Mouse (Mus musculus): Measurements from ENCODE around the gene Wwtr1. TPM values are rescaled to one million over a fixed set of nuclear protein-coding genes. Genes with fewer than 3 reads are reported as not detected.

The Wwtr1 gene
- total RNA-seq, 2 experiments from 2014 or later: 22.4 to 31.7 TPM

- DNase-seq: peak; percentile 72
- no peak for TF ChIP-seq CTCF (IDR thresholded peaks at IDR 0.05)
- intact Hi-C loops (cut with DNase I): no loop called here
- Histone ChIP-seq H3K27ac (peak overlapping the region; percentile 78), H3K4me3 (peak overlapping the region; percentile 9; the same call in 1 of the 2 replicates)
Observed at GRCm38 (mm10) chr3:57504756-57505155, 71.0 kb downstream of the Wwtr1 start.

- H3K4me3 ChIP-seq: no peak overlapping the region
- H3K27ac ChIP-seq: peak overlapping the region; percentile 35; the same call in 1 of the 2 replicates
- TF ChIP-seq CTCF (IDR thresholded peaks at IDR 0.05): no peak
- DNase-seq: no peak
- intact Hi-C loops (cut with DNase I): no loop called here
Observed at GRCm38 (mm10) chr3:57501596-57502220, 74.0 kb downstream of the Wwtr1 start.

GRCm38 (mm10) chr3:57500846-57501245 lies 74.9 kb downstream of the Wwtr1 start:
- 0 out of 2 replicates have a peak overlapping the region, but pooled peaks have one; percentile 35 for H3K27ac ChIP-seq
- intact Hi-C loops (cut with DNase I): no loop called here
- DNase-seq: no peak
- TF ChIP-seq CTCF (IDR thresholded peaks at IDR 0.05): no peak
- H3K4me3 ChIP-seq: no peak overlapping the region

DNA sequence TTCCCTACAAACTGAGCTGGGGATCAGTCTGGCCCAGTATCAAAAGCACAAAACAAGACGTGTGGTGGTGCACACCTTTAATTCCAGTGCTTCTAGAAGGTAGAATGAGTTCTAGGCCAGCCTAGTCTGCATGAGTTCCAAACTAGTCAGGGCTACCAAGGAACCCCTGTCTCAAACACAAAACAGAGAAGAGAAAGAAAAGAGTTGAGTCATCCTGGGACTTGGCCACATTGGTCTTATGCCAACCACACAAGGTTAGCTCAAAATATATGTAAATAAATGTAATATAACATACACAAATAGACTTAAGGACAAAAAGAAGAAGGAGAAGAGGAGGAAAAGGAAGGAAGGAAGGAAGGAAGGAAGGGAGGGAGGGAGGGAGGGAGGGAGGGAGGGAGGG lies 77.9 kb downstream of the Wwtr1 start:
- TF ChIP-seq CTCF (IDR thresholded peaks at IDR 0.05): no peak
- H3K4me3 ChIP-seq: no peak overlapping the region
- no peak for DNase-seq
- intact Hi-C loops (cut with DNase I): no loop called here
- peak overlapping the region; percentile 48 for H3K27ac ChIP-seq

DNA sequence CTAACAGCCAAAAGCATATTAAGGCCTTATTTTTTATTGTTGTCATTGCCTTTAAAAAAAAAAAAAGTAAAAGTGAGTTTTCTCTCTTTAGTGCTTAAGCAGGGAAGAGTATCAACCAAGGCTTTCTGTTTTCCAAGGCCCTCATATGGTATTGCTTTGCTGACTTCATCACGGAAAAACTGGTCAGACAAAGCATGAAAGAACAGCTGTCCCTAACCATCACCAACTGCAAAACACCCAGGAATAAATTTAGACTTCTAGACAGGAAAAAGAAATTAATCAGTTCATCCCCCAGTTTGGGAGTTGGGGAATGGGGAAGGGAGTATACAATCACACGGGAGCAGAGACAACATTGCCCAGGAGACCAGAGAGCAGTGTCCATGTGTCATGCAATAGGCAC lies 79.3 kb downstream of the Wwtr1 start:
- intact Hi-C loops (cut with DNase I): no loop called here
- Histone ChIP-seq H3K27ac (peak overlapping the region; percentile 48), H3K4me3 (no peak overlapping the region)
- DNase-seq: no peak
- no peak for TF ChIP-seq CTCF (IDR thresholded peaks at IDR 0.05)

GRCm38 (mm10) chr3:57487455-57488153 lies 88.1 kb downstream of the Wwtr1 start:
- DNase-seq: peak; percentile 43
- no peak for TF ChIP-seq CTCF (IDR thresholded peaks at IDR 0.05)
- intact Hi-C loops (cut with DNase I): no loop called here
- peak overlapping the region; percentile 74 for H3K27ac ChIP-seq
- peak overlapping the region; percentile 23 for H3K4me3 ChIP-seq

- TF ChIP-seq CTCF (IDR thresholded peaks at IDR 0.05): no peak
- no peak overlapping the region for H3K4me3 ChIP-seq
- intact Hi-C loops (cut with DNase I): no loop called here
- H3K27ac ChIP-seq: peak overlapping the region; percentile 74; the same call in 1 of the 2 replicates
- DNase-seq: no peak
Observed at GRCm38 (mm10) chr3:57486068-57486467, 89.6 kb downstream of the Wwtr1 start.

GRCm38 (mm10) chr3:57481981-57482380 lies 93.7 kb downstream of the Wwtr1 start:
- H3K4me3 ChIP-seq: no peak overlapping the region
- intact Hi-C loops (cut with DNase I): no loop called here
- TF ChIP-seq CTCF (IDR thresholded peaks at IDR 0.05): no peak
- peak overlapping the region; percentile 38 for H3K27ac ChIP-seq
- no peak for DNase-seq

- intact Hi-C loops (cut with DNase I): no loop called here
- H3K27ac ChIP-seq: no peak overlapping the region
Observed at GRCm38 (mm10) chr3:57480640-57481039, 95.1 kb downstream of the Wwtr1 start.

GRCm38 (mm10) chr3:57474421-57474820 lies 101.3 kb downstream of the Wwtr1 start:
- no peak for DNase-seq
- Histone ChIP-seq H3K4me3 (no peak overlapping the region), H3K27ac (no peak overlapping the region)
- intact Hi-C loops (cut with DNase I): loop anchor here (5.0 kb wide), 1 partner anchor 38 kb away; no protein-coding TSS in a partner anchor
- no peak for TF ChIP-seq CTCF (IDR thresholded peaks at IDR 0.05)

More at GRCm38 (mm10) chr3:57480640-57481039, 95.1 kb downstream of the Wwtr1 start:
- no peak for TF ChIP-seq CTCF (IDR thresholded peaks at IDR 0.05)
- no peak for DNase-seq
- no peak overlapping the region for H3K4me3 ChIP-seq

DNA sequence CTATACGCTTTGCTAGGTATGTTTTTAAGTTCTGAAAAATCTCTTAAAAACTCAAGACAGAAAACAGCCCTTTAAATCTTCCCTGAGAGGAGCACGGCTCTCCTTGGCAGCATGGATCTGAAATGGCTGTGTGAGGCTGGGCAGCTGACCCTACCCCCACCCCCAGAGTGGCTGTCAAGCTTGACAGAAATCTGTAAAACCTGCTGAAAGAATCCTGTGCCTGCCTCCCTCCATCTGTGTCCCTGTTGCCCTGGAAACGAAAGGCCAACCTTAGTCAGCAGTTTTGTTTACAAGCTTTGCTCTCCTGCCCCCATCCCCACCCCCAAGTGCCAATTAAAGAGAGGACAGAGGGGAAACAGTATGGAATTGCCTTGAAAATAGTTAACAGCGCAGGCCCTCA lies 103.3 kb downstream of the Wwtr1 start:
- no peak for DNase-seq
- peak overlapping the region; percentile 81; the same call in 1 of the 2 replicates for H3K27ac ChIP-seq
- intact Hi-C loops (cut with DNase I): loop anchor here (5.0 kb wide), 1 partner anchor 40 kb away; no protein-coding TSS in a partner anchor
- no peak overlapping the region for H3K4me3 ChIP-seq
- TF ChIP-seq CTCF (IDR thresholded peaks at IDR 0.05): no peak

DNA sequence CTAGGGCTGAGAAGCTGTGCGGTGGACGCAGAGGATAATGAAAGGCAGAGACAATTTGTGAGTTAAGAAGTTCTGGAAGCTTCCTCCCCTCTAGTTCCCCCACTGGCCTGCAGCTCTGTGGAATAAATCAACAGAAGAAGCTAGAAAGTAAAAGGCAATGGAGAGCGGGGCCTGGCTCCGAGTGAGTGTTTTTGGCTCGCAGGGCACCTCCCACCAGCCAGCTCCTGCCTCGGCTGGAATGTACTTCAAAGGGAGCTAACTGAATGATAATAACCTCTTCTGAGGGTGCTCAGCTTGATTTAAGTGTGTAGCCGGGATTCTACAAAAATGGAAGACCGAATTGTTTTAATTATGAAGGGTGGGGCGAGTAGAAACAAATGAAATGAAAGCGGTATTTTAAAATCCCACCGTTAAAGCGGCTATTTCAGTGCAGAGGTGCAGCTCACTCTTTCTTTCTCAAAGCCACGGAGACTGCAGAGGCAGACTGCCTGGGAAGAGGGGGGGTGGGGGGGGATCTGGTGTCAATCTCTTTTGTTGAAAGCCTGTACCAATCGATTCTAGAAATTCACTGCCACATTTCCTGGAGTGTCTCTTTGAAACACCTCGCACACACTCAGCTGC lies 104.6 kb downstream of the Wwtr1 start:
- peak; percentile 53 for DNase-seq
- Histone ChIP-seq H3K27ac (peak overlapping the region; percentile 81), H3K4me3 (peak overlapping the region; percentile 63)
- intact Hi-C loops (cut with DNase I): loop anchor here (2.0 to 5.0 kb wide), 3 partner anchors 41 to 148 kb away; partner anchors contain the start of gene Wwtr1
- TF ChIP-seq CTCF (IDR thresholded peaks at IDR 0.05): no peak

DNA sequence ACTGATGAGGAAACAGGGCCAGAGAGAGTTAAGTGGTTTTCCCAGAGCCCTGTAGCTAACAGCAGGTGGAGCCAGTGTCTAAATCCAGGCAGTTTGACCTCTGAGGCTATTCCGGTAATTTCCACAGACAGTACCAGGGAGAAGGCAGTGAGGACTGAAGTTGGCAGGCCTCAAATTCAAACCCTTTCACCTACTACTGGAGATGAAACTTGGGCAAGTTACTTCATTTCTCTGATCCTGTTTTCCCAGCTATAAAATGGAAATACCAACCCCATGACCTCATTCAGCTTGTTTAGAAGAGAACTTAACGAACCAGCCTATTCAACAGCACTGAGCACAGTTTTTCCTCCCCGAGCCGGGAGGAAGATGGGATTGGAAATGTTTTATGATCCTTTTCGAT lies 105.4 kb downstream of the Wwtr1 start:
- DNase-seq: peak; percentile 62
- H3K27ac ChIP-seq: peak overlapping the region; percentile 81
- TF ChIP-seq CTCF (IDR thresholded peaks at IDR 0.05): peak; percentile 94; the same call in 1 of the 2 replicates
- intact Hi-C loops (cut with DNase I): loop anchor here (2.0 to 5.0 kb wide), 3 partner anchors 42 to 148 kb away; partner anchors contain the start of gene Wwtr1
- peak overlapping the region; percentile 63 for H3K4me3 ChIP-seq
